Mouse (Mus musculus) mouse trophoblast stem cell (cell line): ENCODE results near the gene Tyk2.

Source experiments
- in situ Hi-C, 2 experiments: fragments of 300-500 bp; cut with MseI, MboI; formaldehyde crosslinking; loops; 2 replicates in 1 of 2; 3 replicates in 1 of 2; pipeline ENCODE4 v1.15.1; 2025

Tyk2 gene

DNA sequence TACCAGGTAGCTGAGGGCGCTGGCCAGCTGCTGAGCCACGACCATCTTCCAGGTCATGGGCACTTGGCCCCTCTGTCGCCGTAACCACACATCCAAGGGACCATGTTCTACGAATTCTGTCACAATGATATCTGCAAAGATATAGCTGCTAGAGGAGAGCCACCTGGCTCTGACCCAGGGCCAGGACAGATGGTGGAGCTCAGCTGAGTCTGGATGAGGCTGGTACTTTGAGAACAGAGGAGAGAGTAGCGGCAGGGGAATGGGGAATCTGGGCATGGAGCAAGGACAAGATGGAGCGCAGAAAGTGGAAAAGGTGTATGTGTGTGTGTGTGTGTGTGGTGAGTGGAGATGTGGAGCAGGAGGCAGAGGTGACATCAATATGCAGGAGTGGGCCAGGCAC, 16.9 kb downstream of the Tyk2 start:
- in situ Hi-C loops = no loop called here

DNA sequence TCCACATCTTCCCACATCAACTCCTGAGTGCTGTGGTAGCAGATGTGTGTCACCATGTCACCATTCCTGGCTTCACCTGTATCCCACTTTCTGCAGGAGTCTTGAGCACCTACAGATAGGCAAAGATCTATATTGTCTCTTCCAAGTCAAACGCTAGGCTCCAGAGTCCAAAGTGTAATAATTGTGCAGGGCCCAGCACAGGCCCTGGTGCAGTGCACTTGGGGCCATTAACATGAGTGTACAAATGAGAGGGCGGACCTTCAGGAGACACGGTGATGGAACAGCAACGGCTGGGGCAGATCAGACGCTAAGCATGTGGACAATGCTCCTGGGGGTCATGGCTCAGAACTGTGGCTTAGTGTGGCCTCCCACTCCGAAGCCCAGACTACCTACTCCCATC, 17.3 kb downstream of the Tyk2 start:
- in situ Hi-C loops = no loop called here

DNA sequence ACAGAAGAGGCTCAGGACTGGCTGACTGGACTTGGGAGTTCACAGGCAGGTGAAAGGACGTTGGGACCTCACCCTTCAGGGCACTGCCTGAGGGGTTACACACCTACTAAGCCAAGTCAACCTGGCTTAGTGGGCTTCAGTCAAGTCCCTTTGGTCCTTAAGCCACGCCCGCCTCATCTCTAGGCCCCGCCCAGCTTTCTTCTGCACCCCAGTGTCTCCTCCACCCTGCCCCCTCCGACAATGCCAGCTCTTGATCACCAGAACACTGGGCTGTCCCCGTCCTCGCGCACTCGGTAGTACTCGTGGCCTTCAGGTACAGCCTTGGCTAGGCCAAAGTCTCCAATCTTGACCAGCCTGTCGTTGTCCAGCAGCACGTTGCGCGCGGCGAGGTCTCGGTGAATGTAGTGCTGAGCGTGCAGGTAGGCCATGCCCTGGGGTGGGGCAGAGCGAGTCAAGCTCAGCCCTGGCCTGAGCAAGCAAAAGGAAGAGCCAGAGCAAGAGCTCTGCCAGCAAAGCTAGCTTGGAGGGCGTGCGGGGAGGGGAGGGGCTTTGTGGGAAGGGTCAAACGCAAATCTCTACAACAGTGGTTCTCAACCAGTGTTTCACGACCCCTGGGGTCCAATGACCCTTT, 23.3 kb downstream of the Tyk2 start:
- in situ Hi-C loops = no loop called here

DNA sequence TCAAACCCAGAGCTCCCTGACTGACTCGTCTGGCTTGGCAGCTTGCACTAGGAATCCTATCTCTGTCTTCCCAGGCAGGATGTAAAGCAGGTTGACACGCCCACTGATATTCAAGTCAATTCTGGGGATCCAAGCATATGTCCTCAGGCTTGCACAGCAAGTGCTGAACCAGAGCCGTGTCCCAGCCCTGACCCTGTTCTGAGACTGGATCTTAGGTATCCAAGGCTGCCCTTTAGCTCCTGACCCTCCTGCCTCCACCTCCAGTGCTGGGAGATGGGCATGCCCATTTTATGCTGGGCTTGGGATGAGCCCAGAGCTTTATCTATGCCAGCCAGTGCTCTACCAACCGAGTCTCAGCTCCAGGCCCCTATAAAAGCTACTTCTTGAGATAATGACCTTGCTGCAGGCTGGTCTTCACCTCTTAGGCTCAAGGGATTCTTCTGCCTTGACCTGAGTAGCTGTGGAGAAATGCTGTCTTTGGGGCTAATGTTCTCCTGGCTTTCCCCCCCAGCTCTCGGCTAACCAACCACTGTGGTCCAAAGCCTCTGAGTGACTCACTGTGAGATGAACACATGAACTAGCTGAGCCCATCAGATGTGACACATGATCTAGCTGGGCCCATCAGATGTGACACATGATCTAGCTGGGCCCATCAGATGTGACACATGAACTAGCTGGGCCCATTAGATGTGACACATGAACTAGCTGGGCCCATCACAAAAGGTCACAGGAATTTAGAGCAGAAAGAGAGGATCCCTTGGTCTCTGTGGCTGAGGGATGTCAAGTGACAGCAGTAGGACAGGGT, 25.1 kb downstream of the Tyk2 start:
- in situ Hi-C loops = no loop called here

DNA sequence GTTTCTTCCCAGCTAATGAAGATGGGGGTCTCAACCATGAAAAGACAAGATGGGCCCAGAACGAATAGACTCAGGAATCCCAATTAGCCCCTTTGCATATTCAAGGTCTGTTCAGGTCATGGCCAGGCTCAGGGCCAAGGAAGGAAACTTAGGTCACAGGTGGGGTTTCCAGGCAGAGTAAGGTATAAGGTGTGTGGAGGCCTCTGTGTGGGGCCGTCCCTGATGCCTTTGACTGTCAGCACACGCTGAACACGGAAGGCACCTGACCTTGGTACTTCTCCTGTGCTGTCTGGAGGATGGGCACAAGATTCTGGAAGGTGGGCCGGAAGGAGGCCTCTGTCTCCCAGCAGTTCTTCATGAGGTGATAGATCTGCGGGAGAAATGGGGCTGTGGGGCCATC, 26.2 kb downstream of the Tyk2 start:
- in situ Hi-C loops = no loop called here

DNA sequence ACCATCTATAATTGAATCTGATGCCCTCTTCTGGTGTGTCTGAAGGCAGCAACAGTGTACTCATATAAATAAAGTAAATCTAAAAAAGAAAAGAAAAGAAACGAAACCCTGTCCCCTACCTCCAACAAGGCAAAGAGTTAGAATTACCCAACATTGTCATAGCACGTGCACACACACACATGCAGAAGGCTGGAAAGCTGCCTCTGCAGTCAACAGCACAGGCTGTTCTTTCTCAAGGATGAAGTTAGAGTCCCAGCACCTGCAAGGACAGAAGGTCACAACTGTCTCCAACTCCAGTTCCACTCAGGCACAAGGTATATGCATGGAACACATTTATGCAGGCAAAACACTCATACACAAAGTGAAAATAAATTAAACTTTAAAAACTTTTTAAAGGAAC, 29.0 kb downstream of the Tyk2 start:
- in situ Hi-C loops = no loop called here

DNA sequence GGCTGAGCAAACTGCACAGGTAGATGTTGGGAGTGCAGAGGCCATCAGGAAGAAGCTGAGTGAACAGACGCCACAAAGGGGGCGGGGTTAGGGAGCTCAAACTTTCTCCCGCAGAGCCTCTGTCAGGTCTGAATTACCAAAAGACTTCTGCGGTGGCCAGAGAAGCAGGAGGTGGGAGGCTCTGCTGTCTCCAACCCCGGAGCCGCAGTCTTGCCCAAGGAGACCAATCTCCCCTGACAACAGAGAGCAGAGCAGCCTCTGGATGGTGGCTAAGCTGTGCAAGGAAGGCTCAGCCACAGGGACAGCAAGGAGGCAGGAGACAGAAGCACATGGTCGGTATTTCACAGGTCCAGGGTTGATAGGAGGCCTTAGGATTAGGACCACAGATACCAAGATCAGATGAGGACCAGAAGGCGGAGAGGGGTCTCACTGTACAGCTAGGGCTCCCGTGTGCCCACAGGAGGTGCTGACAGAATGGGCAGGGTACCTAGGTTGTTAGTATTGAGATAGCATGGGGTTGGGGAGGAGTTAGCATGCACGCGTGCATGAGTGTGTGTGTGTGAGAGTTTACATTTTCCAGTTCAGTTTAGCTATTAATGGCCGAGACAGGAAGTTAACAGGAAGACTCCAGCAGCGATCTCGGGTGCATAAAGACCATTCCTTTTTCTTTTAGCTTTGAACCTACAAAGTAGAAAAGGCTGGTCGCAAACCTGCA, 30.4 kb downstream of the Tyk2 start:
- in situ Hi-C loops = no loop called here

DNA sequence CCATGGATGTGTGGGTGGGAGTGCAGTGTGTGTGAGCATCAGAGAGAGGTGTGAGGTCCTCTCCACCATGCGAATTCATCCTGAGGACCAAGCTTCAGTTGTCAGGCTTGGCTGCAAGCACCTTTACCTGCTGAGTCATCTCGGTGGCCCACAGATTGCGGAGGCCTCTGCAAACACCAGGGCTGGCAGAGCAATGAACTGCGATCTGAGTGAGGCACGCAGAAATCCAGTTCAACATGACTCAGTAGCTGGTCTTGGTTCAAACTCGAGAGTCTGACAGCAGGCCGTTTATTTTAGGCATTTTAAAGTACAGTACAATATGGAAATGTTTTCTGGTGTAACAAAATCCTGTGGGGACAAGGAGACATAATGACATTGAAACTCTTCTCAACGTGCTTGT, 33.2 kb downstream of the Tyk2 start:
- in situ Hi-C loops = no loop called here

DNA sequence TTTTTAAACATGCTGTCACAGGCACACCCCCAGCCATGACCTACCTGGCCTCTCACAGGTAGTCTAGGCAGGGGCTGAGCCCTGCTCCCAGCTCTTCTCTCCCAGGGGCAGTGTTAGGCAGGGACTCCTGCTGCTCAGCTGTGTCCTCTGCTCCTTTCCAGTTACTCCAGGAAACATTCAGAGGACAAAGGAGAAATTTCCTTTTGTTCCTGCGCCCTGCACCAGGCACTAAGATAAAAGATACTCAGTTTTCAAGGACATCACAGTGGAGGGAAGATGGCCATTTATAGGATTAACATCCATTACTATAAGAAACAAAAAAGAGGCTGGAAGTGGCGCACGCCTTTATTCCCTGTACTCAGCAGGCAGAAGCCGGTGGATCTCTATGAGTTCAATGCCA, 35.1 kb downstream of the Tyk2 start:
- in situ Hi-C loops = no loop called here

DNA sequence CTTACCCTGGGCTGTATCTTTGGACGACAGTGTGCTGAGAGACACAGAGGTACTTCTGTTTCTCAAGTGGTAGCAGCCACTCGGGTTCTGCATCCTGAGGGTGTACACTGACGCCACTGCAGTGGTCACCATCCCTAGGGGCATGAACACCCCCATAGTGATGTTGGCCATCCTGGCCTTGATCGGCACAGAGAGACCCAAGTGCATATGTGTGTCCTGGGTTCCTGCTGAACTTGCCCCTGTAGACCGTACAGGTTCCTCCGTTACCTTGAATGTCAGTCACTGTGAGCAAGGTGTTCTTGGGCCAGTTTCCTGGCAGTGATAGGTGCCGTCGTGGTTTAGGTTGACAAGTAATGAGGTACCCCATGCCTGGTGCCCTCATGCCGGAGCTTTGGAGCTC, 37.6 kb downstream of the Tyk2 start:
- in situ Hi-C loops = no loop called here

DNA sequence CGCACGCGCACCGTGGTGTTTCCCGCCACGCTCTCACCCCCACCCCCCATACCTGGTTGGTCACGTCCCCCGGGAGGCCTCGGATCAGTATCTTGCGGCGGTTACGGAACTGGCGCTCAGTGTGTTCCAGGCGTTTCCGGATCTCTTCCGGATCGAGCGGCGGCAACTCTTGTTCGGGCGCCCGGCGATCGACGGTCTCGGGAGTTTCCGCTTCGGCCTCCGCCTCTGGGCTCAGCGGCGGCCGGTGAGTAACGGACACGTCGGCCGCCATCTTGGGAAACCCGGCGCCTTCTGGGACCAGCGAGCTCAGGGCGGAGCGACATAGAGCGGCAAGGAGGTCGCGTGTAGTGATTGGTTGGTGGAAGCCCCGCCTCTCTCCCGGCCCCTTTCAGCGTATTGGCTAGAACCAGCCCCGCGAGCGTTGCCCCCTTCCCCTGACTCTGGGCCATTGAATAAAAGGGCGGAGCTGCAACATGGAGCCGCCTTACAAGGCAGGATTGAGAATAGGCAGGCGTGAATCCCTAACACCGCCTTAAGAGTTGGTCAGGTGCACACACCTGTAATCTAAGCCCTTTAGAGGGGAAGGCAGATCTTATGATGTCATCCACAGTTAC, 39.2 kb downstream of the Tyk2 start, which contains the start of the genes Gm38431 and Raver1:
TSS of gene Gm38431 (minus strand) at position 291 of the 614 bp plus-strand sequence.
TSS of gene Raver1 (minus strand) at position 302 of the 614 bp plus-strand sequence.
- in situ Hi-C loops = no loop called here

DNA sequence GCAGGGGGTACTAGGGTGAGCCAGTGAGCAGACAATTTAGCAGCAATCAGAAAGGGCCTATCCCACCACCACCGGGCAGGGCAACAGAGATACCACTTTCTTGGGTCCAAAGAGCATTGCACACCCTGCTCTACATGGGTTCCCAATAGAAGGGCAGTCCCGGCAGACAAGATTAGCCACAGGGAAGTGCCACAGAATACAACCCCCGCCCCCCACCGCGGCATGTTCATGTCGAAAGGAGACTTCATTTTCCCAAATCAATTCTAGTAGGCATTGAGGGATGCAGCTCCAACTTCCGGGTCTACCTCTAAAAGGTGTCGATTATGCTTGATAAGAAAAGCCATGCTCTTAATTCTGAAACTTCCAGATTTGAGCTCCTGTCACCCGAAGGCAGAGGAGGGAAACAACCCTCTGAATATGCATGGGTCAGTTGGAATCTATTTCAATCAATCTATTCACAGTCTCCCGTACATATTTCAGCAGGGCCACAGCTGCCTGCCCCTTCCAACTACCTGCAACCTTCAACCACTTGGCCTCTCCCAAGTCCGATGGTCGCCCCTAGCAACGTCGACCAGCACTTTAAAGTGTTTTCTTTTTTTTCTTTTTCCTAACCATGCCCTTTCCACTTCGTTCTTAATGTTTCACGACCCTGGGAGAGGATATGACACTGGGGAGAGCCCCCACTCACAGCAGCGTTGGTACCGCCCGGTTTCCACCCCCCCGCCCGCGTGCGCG, 39.9 kb downstream of the Tyk2 start:
- in situ Hi-C loops = no loop called here

DNA sequence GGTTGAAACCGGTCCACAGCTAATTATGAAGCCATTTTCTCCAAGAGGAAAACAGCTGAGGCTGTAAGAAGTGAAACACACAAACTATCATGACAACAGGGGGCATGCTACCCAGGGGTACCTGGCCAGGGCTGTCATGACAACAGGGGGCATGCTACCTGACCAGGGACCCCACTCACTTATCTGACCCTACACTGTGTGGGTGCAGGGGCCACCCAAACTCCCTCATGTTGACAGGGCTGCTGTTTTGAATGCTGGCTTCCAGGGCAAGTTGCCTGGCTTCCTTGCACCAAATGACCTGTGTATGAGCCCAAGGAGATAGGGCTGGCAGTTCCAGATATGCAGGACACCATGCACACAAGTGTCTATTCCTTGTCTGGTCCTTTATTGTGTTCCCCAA, 40.5 kb downstream of the Tyk2 start:
- in situ Hi-C loops = no loop called here

DNA sequence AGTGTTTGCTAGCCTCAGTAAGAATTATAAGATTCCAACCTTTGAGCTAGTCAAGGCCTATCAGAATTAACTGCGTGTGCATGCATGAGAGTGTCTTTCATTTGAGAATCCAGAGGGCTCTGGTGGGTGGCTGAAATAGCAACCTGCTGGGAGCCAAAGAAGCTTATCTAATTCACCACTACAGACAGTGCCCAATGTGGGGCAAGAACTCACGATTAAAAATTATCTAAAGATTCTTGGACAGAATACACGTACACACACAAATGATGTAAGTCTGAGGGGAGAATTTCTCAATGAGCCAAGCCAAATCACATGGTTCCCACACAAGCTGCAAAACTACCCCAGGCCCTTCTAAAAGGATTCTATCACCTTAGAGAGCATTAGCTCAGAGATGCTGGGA, 47.7 kb downstream of the Tyk2 start:
- in situ Hi-C loops = no loop called here

DNA sequence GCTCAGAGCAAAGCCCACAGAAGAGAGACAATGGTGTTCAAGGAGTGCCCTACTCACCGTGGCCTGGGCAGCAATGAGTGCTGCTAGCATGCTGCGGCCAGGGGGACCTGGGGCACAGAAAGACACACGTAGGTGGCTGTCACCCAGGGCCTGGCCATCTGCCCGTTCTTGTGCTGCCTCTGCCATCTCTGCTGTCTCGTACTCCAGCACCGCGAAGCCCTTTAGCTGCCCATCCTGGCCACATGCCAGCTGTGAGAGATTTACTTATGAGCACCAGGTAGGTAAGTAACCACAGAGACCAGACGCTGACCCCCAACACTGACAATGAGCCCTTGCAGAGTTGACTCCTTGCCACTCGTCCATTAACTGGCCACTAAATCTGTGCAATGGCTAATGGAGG, 49.9 kb downstream of the Tyk2 start:
- in situ Hi-C loops = no loop called here

DNA sequence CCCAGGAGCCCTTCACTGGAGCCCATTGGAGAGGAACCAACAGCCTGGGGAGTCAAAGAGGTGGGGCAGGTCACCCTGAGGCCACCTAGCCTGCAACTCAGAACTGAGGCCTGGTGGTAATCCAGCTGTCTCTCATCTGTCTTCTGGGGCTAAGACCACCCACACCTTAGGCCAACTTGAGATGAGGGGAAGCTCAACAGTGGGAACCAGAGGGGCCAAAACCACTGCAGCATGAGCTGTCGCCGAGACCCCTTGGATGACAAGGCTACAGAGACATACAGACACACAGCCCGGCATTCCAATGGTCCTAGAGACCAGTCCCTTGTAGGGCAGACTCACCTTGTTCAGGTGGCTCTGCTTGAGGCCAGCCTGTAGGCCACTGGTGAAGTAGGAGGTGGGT, 55.4 kb downstream of the Tyk2 start:
- in situ Hi-C loops = no loop called here

DNA sequence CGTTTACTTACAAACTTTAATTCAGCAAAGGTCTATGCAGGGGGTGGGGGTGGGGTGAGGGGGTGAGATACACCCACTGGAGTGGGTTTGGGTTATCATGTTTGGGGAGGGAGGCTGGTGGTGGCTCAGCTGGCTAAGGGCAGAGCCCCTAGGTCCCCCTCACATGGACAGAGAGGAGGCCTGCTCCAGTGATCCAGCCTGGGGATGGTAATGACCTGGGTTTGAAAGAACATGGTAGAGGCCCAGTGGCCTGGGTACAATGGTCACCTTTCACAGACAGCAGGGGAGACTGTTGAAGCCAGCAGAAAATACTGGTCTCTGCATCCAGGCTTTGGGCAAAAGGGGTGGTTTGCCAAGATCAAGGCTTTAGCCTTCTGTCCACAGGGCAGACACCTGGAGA, 56.9 kb downstream of the Tyk2 start:
- in situ Hi-C loops = no loop called here

DNA sequence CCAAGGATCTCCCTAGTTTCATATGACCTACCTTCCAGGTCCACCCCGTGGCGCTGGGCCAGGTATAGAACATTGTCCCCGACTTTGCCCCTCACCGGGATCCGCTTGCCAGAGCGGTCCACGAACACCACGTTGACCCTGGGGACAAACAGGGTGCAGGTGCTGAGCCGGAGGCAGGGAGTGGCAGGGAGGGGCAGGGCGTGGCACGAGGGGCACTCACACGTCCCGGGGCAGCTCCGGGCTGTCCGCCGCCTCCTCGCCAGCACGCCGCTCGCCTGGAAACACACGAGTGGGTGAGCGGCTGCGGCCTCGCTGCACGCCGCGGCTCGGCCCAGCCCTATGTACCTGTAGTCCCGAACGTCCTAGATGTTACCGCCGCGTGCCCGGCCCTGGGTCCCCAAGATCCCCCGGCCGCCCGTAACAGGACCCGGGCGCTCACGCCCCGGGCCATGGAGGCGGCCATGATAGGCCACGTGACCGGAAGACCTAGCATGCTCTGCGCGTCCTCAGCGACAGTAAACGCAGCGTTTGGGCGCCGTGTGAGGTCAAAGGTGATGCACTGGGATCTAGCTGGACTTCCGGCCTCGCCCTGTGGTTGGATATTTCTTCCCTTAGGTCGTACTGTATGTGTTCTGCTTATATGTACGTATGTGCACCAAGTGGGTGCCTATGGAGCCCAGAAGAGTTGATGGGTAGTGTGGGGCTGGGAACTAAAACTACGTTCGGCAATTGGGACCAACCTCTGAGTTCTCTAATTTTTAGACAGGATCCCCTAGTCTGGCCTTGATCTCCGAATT, 57.8 kb downstream of the Tyk2 start, which contains the start of the genes Gm49373 and Fdx1l:
TSS of gene Gm49373 (minus strand) at position 53 of the 797 bp plus-strand sequence.
TSS of gene Fdx1l (minus strand) at position 571 of the 797 bp plus-strand sequence.
- in situ Hi-C loops = no loop called here

DNA sequence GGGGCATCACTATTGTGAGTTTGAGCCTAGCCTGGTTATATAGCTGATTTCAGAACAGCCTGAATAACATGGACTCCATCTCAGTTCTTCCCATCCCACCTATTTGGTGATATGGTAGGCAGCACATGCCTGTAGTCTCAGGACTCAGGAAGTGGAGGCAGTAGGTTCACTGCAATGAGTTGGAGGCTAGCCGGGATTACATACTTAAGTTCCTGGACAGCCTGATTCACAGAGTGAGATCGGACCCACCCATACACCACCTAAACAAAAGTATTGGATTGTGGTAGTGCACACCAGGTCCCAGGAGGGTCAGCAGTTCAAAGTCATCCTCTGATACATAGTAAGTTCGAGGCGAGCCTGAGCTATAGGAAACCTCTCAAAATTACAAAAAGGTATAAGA, 58.4 kb downstream of the Tyk2 start:
- in situ Hi-C loops = no loop called here

DNA sequence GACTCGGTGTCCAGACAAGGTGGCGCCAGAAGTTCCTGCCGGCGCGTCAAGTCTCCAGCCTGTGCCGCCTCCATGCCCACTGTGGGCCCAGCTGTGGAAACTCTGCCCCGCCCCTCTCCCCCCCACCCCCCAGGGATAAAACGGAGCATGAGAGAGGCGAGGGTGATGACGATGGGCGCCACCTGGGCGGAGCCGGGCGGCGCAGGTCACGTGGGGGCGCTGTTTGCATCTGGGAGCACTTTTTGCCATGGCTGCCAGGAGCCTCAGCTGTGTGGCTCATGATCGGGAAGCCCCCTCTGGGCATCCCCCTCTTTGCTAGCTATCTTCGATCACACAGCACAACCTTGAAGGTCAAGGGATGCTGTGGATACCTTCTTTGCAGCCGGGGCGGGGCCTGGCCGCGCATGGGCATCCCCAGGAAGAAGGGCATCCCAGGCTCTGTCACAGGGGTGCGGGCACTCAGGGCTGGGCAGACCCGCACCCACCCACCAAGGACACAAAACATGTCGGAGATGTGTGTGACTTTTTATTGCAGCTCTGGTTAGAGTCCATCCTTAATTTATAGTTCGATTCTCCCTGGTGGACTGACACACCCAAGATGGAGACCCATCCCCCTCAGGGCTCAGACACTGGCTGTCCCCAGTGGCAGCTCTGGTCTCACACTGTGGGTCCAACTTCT, 63.9 kb downstream of the Tyk2 start, which contains the start of gene Zglp1:
TSS of gene Zglp1 (minus strand) at position 88 of the 679 bp plus-strand sequence.
- in situ Hi-C loops = no loop called here
